Mouse (Mus musculus): Measurements from ENCODE around the gene Apol8. TPM values are rescaled to one million over a fixed set of nuclear protein-coding genes. Genes with fewer than 3 reads are reported as not detected.
"Not testable (repeated sequence)": the region's sequence is repeated elsewhere in the genome, so short reads cannot be mapped to it uniquely, and the experiment has no call there.

Gene Apol8
- total RNA-seq, 2 experiments from 2014 or later = 0.48 to 0.97 TPM

DNA sequence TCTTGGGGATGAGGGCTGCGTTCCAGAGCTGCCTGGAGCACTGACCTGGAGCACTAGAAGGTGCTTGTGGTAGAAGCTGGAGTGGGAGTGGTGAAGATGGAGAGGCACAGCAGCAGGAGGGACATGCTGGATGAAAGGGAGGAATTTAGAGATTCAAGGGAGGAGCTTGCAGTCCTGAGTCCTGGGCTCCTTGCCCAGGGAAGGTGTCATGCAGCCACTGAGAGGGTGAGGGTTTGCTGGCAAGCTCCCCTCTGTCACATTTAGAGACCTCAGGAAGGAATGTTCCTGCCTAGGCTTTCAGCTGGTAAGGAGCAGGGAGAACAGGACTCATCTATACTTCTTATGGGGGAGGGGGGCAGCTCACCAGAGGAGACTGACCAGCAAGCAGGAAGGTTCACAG, 47.9 kb downstream of the Apol8 start:
- DNase-seq; intact Hi-C loops (cut with DNase I): not testable (repeated sequence)

DNA sequence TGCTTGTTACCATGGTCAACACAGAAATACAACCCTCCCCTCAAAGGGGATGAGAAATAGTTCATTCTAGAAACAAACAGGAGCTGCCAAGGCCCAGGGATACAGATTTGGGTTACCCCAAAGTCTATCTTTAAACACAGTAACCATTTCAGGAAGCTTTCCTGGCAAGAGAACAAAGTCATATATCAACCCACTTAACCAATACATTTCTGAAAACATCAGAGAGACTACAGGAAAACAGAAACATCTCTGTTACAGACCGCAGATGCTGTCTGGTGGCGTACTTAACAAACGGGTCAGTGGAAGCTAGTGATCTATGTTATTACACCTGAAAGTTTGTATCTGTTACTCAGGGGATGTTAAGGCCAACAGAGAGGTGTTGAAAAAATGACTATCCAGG, 51.5 kb downstream of the Apol8 start:
- intact Hi-C loops (cut with DNase I) = not testable (repeated sequence)

DNA sequence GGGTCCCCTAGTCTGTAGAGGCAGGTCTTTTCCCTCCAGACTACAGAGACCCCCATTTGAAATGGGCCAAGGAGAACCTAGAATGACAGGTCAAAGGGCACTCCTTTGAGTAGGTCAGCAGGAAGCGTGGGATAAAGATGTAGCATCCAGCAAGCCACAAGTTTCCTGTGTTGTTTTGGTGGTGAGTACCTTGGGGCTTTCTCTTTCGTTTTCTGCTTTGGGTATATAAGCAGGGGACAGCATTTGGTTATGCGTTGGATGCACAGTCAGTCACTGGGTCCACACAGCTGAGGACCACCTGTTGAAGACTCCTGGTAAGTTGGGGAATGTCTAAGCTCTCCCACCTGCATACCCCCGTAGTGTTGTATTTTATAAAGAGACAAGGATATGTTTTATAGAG, 58.1 kb downstream of the Apol8 start, which contains the start of gene Apol7e:
Gene Apol7e, plus strand, starts transcription at position 202 of the 400 bp plus-strand sequence.
- DNase-seq; intact Hi-C loops (cut with DNase I): not testable (repeated sequence)

More for the DNA sequence above, 51.5 kb downstream of the Apol8 start:
- not testable (repeated sequence) for DNase-seq

Other genes with a start within 250 kb of the Apol8 start
- gene Apol11a, start 248.7 kb downstream of the Apol8 start, total RNA-seq (2021) = not detected
- not detected for gene Apol7c, start 223.7 kb downstream of the Apol8 start, total RNA-seq (2021)
- gene 1700025B11Rik, start 195.1 kb downstream of the Apol8 start, total RNA-seq (2021) = not detected
- gene Apol10b, start 160.9 kb downstream of the Apol8 start, total RNA-seq (2021) = not detected
- gene Gm36245, start 157.7 kb downstream of the Apol8 start, total RNA-seq (2021) = not detected
- not detected for gene Apol11b, start 113.7 kb downstream of the Apol8 start, total RNA-seq (2021)
- gene Apol7e, start 58.1 kb downstream of the Apol8 start, total RNA-seq (2021) = not detected
- under 1 TPM in 1 of 2 experiments, not detected in 1; 0.22 TPM for gene Apol9b, start 28.0 kb downstream of the Apol8 start, total RNA-seq (2021)
- 10 to 100 TPM; 59.5 to 63.4 TPM for gene Myh9, start 85.2 kb upstream of the Apol8 start, total RNA-seq (2021)
- gene Txn2, start 172.0 kb upstream of the Apol8 start, total RNA-seq (2021) = 10 to 100 TPM; 91.0 to 92.4 TPM
- gene Foxred2, start 199.7 kb upstream of the Apol8 start, total RNA-seq (2021) = 10 to 100 TPM; 19.1 to 20.3 TPM
- 100 to 1,000 TPM; 130 to 141 TPM for gene Eif3d, start 213.8 kb upstream of the Apol8 start, total RNA-seq (2021)

Data from left cerebral cortex, postnatal 4 days (tissue).